Mouse (Mus musculus) liver, embryonic 16.5 days (tissue): ENCODE measurements at regions not wholly inside any gene's neighbourhood (a gene's known extent, or its start where the extent isn't known, plus 50 kb on each side); places are given as distances from the start of the nearest gene placed in this dataset.

Source experiments
- ATAC-seq: fragments of 200-750 bp; cut with Nextera tagmentation; 2 replicates; pipeline ENCODE4 v1.8.0; 2017; ENCODE audit warnings: low read depth, mild to moderate bottlenecking, moderate number of reproducible peaks, moderate library complexity
- H3K27ac ChIP-seq: fragments of 300-500 bp; sonication (generic); 2 replicates; pipeline ENCODE4 v1.5.1; 2014; ENCODE audit warnings: mild to moderate bottlenecking, low read length
- H3K27me3 ChIP-seq: fragments of 300-500 bp; sonication (generic); 2 replicates; pipeline ENCODE4 v1.6.1; 2014; ENCODE audit warnings: low read depth, low read length, mixed read lengths; ENCODE audit not compliant: control insufficient read depth, insufficient read depth
- H3K36me3 ChIP-seq: fragments of 300-500 bp; sonication (generic); 2 replicates; pipeline ENCODE4 v1.6.1; 2014; ENCODE audit warnings: mild to moderate bottlenecking; ENCODE audit not compliant: control insufficient read depth, insufficient read depth
- H3K4me1 ChIP-seq: fragments of 300-500 bp; sonication (generic); 2 replicates; pipeline ENCODE4 v1.6.1; 2014; ENCODE audit warnings: low read depth, low read length, mixed read lengths; ENCODE audit not compliant: control insufficient read depth
- H3K4me2 ChIP-seq: fragments of 300-500 bp; sonication (generic); 2 replicates; pipeline ENCODE4 v1.6.1; 2014; ENCODE audit warnings: low read depth, low read length, mixed read lengths
- H3K4me3 ChIP-seq: fragments of 300-500 bp; sonication (generic); 2 replicates; pipeline ENCODE4 v1.5.1; 2014; ENCODE audit warnings: low read depth, mild to moderate bottlenecking, low read length
- H3K9ac ChIP-seq: fragments of 300-500 bp; sonication (generic); 2 replicates; pipeline ENCODE4 v1.6.1; 2014; ENCODE audit warnings: low read depth, low read length
- H3K9me3 ChIP-seq: fragments of 300-500 bp; sonication (generic); replicated peaks from 2 replicates; pipeline ENCODE4 v1.6.1; 2016; ENCODE audit warnings: low read length; ENCODE audit not compliant: control insufficient read depth
- WGBS: fragments of 180-500 bp; shearing (Covaris S2); extraction: QIAGEN DNeasy Blood & Tissue Kit; methylation state at CpG from one replicate; pipeline ENCODE4 v1.1.7; 2014; ENCODE audit not compliant: insufficient replicate concordance; 5-methylcytosine and 5-hydroxymethylcytosine counted together

GRCm38 (mm10) chr13:72400677-72401076 is 227.9 kb upstream of the Irx2 start:
- Histone ChIP-seq H3K4me2 (no peak overlapping the region), H3K36me3 (no peaks in the 10 kb centered on the region), H3K4me3 (no peak overlapping the region), H3K27ac (no peak overlapping the region), H3K4me1 (no peaks in the 10 kb centered on the region), H3K9me3 (no peaks in the 10 kb centered on the region), H3K27me3 (no peaks in the 10 kb centered on the region), H3K9ac (no peak overlapping the region)
- ATAC-seq = no peak
- 13% methylated on average over 10 of the region's 10 CpGs for WGBS

- no peak overlapping the region for H3K9ac ChIP-seq
- no peak overlapping the region for H3K4me3 ChIP-seq
- no peak for ATAC-seq
- no peak overlapping the region for H3K27ac ChIP-seq
- 71% methylated on average over 11 of the region's 11 CpGs for WGBS
- no peaks in the 10 kb centered on the region for H3K4me1 ChIP-seq
- no peak overlapping the region for H3K4me2 ChIP-seq
- no peaks in the 10 kb centered on the region for H3K36me3 ChIP-seq
- no peaks in the 10 kb centered on the region for H3K9me3 ChIP-seq
- no peaks in the 10 kb centered on the region for H3K27me3 ChIP-seq
Observed at GRCm38 (mm10) chr13:72409238-72409965, 219.2 kb upstream of the Irx2 start.

GRCm38 (mm10) chr13:72412656-72413055 is 216.0 kb upstream of the Irx2 start:
- Histone ChIP-seq H3K27ac (no peak overlapping the region), H3K4me3 (no peak overlapping the region), H3K36me3 (no peaks in the 10 kb centered on the region), H3K9ac (no peak overlapping the region), H3K4me2 (no peak overlapping the region), H3K27me3 (no peaks in the 10 kb centered on the region), H3K9me3 (no peaks in the 10 kb centered on the region), H3K4me1 (no peaks in the 10 kb centered on the region)
- WGBS = 81% methylated on average over 4 of the region's 4 CpGs
- ATAC-seq = no peak

GRCm38 (mm10) chr13:72416981-72417380 is 211.6 kb upstream of the Irx2 start:
- no peaks in the 10 kb centered on the region for H3K27me3 ChIP-seq
- no peaks in the 10 kb centered on the region for H3K4me1 ChIP-seq
- ATAC-seq = no peak
- WGBS = 48% methylated on average over 2 of the region's 2 CpGs
- H3K27ac ChIP-seq = no peak overlapping the region
- no peaks in the 10 kb centered on the region; the same call in 1 of the 2 replicates for H3K9me3 ChIP-seq
- no peak overlapping the region for H3K9ac ChIP-seq
- no peak overlapping the region for H3K4me2 ChIP-seq
- no peaks in the 10 kb centered on the region for H3K36me3 ChIP-seq
- H3K4me3 ChIP-seq = no peak overlapping the region

GRCm38 (mm10) chr13:72417816-72418215 is 210.8 kb upstream of the Irx2 start:
- no peaks in the 10 kb centered on the region for H3K4me1 ChIP-seq
- peak; percentile 56; the same call in 1 of the 2 replicates for ATAC-seq
- H3K4me2 ChIP-seq = no peak overlapping the region
- 64% methylated on average over 3 of the region's 3 CpGs for WGBS
- no peak overlapping the region for H3K27ac ChIP-seq
- H3K4me3 ChIP-seq = no peak overlapping the region
- no peak overlapping the region for H3K9ac ChIP-seq
- H3K9me3 ChIP-seq = no peaks in the 10 kb centered on the region; the same call in 1 of the 2 replicates
- no peaks in the 10 kb centered on the region for H3K27me3 ChIP-seq
- no peaks in the 10 kb centered on the region for H3K36me3 ChIP-seq

GRCm38 (mm10) chr13:72418285-72418684 is 210.3 kb upstream of the Irx2 start:
- H3K4me1 ChIP-seq = no peaks in the 10 kb centered on the region
- no peak overlapping the region for H3K9ac ChIP-seq
- no peak overlapping the region for H3K4me3 ChIP-seq
- ATAC-seq = no peak
- WGBS = 48% methylated on average over 2 of the region's 2 CpGs
- H3K4me2 ChIP-seq = no peak overlapping the region
- no peaks in the 10 kb centered on the region; the same call in 1 of the 2 replicates for H3K9me3 ChIP-seq
- no peak overlapping the region for H3K27ac ChIP-seq
- H3K36me3 ChIP-seq = no peaks in the 10 kb centered on the region
- H3K27me3 ChIP-seq = no peaks in the 10 kb centered on the region

GRCm38 (mm10) chr13:72419532-72419931 is 209.1 kb upstream of the Irx2 start:
- Histone ChIP-seq H3K4me1 (no peaks in the 10 kb centered on the region), H3K4me2 (no peak overlapping the region), H3K27ac (no peak overlapping the region), H3K9me3 (no peaks in the 10 kb centered on the region; the same call in 1 of the 2 replicates), H3K36me3 (no peaks in the 10 kb centered on the region), H3K27me3 (no peaks in the 10 kb centered on the region), H3K4me3 (no peak overlapping the region), H3K9ac (no peak overlapping the region)
- WGBS = 63% methylated on average over 4 of the region's 4 CpGs
- no peak for ATAC-seq

- Histone ChIP-seq H3K4me3 (no peak overlapping the region), H3K4me2 (no peak overlapping the region), H3K9ac (no peak overlapping the region), H3K27ac (no peak overlapping the region), H3K9me3 (no peaks in the 10 kb centered on the region; the same call in 1 of the 2 replicates), H3K27me3 (no peaks in the 10 kb centered on the region), H3K36me3 (no peaks in the 10 kb centered on the region), H3K4me1 (no peaks in the 10 kb centered on the region)
- WGBS = 57% methylated on average over 8 of the region's 8 CpGs
- ATAC-seq = no peak
Observed at GRCm38 (mm10) chr13:72425917-72426316, 202.7 kb upstream of the Irx2 start.

- Histone ChIP-seq H3K9me3 (no peaks in the 10 kb centered on the region), H3K27ac (no peak overlapping the region), H3K4me2 (no peak overlapping the region), H3K4me1 (no peaks in the 10 kb centered on the region), H3K9ac (no peak overlapping the region), H3K27me3 (no peaks in the 10 kb centered on the region), H3K4me3 (no peak overlapping the region), H3K36me3 (no peaks in the 10 kb centered on the region)
- 41% methylated on average over 3 of the region's 3 CpGs for WGBS
- ATAC-seq = no peak
Observed at GRCm38 (mm10) chr13:72445336-72445735, 183.3 kb upstream of the Irx2 start.
